Mouse (Mus musculus): ENCODE measurements around the gene Cyp39a1.
A peak's percentile ranks its signal among the peaks of the same experiment; 100 is the strongest.

Gene Cyp39a1

DNA sequence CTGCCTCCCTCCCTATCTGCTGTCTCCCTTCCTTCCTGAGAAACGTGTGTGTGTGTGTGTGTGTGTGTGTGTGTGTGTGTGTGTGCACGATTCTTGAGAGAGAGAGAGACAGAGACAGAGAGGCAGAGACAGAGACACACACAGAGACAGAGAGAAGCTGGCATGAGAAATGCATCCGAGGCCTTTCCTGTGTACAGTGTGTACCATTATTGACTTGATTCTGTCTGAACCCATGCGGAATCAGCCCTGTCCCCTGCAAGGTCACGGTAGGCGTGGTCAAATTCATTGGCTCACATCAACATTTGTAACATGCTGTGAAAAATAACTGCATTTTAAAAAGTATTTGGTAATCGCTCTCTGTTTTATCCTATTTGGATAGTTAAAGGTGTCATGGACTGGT lies 16.9 kb downstream of the Cyp39a1 start:
- DNase-seq, result no peak

GRCm38 (mm10) chr17:43684638-43685037 lies 17.4 kb downstream of the Cyp39a1 start:
- DNase-seq, result no peak

- no peak for DNase-seq
Measured at GRCm38 (mm10) chr17:43689591-43689990, 22.4 kb downstream of the Cyp39a1 start.

DNA sequence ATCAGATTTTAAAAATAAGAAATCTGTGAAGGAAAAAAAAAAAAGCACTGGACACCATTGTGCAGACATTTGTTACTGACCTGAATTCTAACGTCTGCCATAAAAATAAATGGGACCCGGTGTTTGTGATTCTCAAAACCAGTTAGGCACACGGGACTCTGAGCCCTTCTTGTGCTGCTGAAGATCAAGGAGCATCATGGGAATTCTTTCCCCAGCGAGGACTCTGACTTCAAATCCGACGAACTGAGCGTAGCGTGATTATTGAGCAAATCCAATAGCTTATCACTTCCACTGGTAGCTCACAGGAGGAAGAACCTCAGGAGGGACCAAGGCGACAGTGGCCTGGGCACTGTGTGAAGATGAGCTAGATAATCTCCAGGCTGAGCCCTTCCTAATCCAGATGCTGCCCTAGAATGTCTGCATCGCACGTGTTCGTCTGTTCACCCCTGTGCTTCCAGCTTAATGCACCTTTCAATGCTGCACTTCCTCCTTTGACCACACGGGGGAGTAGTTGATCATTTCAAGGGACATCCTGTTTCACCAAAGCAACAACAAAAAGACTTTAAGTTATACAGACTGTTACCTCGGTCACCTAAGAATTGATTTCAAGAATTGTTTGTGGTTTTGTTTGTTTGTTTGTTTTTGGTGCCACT lies 31.9 kb downstream of the Cyp39a1 start:
- DNase-seq, result peak; percentile 86

- DNase-seq, result peak; percentile 78
Measured at GRCm38 (mm10) chr17:43701060-43701459, 33.8 kb downstream of the Cyp39a1 start.

- DNase-seq, result no peak
Measured at GRCm38 (mm10) chr17:43704216-43704930, 37.1 kb downstream of the Cyp39a1 start.

- no peak for DNase-seq
Measured at GRCm38 (mm10) chr17:43706749-43707148, 39.5 kb downstream of the Cyp39a1 start.

DNA sequence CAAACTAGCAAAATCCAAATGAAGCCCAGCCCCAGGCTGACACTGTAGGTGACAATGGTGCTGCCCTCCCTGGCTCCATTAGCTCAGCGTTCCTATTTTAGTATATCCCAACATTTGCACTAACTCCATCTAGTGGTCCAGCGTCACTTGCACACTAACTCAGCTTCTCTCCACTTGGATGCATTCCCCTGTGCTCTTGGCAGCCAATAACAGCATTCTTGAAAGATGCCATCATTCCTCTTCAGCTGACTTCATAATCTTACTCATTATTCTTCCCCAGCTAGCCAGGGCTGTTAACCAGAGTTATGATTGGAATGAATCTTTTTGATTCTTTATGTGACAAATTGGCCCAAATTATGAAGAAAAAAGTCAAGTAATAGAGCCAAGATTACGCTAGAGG lies 40.0 kb downstream of the Cyp39a1 start:
- DNase-seq, result no peak

- DNase-seq, result no peak
Measured at GRCm38 (mm10) chr17:43711557-43712352, 44.5 kb downstream of the Cyp39a1 start.

DNA sequence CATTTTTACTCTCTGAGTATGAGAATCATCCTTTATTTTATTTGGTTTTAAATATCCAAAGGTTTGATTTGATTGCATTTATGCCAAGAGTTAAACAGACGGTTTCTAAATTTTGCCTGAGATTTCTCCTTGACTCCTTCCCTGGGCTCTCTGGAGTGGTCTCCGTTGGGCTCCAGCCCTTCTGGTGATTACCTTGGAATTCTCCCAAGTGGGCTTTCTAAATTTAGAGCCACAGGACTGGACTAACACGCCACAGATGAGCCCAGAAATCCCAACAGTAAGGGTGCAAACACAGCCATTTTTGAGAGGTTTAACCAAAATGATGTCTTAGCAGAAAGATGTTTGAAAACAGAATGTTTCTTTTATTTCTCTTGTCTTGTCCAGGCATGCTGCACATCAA lies 47.0 kb downstream of the Cyp39a1 start:
- no peak for DNase-seq

DNA sequence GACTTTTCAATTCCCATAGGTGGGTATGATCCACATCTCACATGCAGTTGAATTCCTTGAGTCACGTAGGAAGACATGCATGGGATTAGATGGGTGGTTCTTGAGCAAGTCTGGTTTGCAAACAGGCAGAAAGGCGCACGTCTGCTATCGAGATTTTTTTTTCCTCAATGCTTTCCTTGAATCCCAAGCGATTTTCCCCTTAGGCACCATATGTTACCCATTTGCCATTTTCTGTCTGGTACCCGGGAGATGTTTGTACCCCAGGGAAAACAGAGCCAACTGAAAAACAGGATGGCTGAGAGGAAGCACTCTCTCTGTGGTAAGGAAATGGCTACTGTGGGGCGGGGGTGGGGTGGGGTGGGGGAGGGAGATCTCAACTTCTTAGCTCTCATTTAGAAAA lies 49.4 kb downstream of the Cyp39a1 start:
- no peak for DNase-seq

GRCm38 (mm10) chr17:43719401-43719800 lies 52.2 kb downstream of the Cyp39a1 start:
- DNase-seq, result no peak

- DNase-seq, result no peak
Measured at GRCm38 (mm10) chr17:43724480-43724879, 57.3 kb downstream of the Cyp39a1 start.

DNA sequence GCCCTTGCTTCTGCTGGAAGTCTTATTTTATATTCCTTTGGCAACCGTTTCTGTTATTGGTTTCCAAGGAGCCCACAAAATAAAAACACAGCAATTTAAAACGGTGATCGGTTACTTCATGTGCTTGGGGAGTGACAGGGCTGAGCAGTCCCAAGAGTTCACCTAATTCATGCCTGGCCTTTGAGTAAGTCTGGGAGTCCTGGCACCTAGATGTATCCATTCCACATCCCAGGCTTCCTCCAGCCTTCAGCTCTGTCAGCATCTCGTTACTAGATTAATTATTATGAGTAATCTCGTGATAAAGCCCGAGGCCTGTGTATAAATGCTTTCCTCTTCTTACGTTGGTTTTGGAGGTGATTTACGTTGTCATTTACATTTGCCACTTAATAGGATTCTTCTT lies 64.1 kb downstream of the Cyp39a1 start:
- no peak for DNase-seq

DNA sequence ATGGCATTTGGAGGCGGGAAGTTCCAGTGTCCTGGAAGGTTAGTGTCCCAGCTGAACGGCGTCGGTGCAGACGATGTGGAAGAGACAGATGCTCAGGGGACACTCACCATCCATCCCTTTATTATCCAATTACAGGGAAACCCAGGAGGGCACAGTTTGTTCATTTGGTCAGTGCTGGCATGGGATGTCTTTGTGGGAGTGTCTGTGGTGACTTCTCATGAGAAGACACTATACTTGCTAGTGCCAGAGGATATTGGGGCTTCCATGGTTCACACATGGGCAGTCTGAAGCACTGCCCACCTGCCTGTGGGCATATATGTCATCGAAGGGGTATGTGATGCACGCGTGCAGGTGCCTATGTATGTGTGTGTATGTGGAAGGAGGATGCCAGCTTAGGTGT lies 64.8 kb downstream of the Cyp39a1 start:
- DNase-seq, result no peak

DNA sequence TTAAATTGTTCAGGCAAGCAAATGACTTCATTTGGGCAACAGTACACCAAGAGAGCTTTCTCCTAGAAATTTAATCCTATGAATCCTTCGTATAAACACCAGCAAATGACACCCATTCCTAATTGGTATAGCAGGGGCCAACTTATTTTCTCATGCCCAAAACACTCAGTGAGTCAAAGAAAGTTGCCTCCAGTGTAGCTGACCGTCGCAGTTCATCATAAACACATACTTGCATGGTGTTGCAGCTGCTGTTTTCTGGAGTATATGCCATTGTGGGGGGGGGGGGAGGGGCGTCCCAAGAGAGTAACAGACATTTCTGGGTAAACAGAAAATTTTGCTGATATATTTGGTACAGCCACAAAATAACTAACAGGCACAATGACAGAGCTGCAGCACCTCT lies 67.0 kb downstream of the Cyp39a1 start:
- DNase-seq, result no peak

GRCm38 (mm10) chr17:43743933-43744332 lies 76.7 kb downstream of the Cyp39a1 start:
- no peak for DNase-seq

GRCm38 (mm10) chr17:43744425-43744824 lies 77.2 kb downstream of the Cyp39a1 start:
- no peak for DNase-seq

DNA sequence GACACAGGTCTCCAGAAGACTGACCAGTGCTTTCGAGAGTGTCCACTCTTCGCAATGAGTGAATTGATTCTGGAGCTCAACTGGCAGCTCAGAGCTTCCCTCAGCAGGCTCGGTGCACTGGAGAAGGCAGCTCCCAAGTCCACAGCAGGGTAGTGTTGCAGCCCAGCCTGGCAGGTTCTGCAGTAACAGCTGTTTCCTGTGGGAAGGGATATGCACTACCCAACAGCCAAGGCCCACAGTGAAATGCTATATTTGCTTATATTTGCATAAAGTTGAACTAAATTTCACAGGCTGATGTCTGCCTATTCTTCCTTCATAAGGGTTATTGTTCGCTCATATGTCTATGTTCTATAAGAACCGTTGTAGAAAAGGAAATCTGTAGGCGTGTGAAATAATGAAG lies 83.9 kb downstream of the Cyp39a1 start:
- DNase-seq, result no peak

DNA sequence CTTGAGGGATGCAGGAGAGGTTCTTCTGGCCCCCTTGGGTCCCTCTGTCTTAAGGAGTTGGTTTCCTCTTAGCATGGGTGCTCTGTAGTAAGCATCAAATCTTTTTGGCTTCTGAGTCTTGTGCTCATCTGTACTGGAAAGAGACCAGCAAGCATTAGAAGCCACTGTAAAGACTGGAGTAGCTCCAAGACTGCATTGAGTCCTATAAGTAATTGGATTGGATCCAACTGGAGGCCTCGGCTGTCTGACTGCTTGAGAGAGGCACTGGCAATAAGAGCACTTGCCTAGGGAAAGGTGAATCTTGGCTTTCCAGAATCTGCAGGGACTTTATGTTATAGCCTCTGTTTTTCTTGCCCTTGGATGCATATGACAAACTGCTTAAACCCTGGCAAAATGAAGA lies 85.6 kb downstream of the Cyp39a1 start:
- DNase-seq, result no peak

- DNase-seq, result no peak
Measured at GRCm38 (mm10) chr17:43754687-43755086, 87.5 kb downstream of the Cyp39a1 start.

DNA sequence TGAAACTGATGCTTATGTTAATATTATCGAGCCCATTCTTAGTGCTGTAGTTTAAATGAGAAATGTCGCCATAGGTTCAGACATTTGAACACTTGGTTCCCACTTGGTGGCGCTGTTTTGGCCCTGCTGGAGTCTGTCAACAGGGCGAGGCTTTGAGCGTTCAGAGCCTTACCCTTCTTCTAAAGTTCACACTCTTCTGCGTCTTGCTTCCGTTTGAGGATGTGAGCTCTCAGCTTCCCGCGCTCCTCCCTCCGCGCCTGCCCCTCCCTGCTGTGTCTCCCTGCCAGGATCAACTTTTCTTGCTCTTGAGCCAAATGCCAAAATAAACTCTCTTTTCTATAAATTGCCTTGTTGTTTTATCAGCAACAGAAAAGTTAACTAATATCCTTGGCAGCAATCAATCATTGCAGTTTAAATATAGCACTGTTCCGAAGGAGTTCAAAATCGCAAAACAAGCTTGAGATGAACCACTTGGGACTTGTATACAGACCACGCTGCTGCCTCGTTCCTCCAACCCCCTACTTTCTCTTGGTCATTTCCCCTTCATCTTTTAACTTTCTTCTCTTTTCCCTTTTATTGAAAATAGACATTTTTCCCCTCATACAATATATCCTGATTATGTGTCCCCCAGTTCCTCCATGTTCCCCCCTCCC lies 91.5 kb downstream of the Cyp39a1 start:
- no peak for DNase-seq

- no peak for DNase-seq
Measured at GRCm38 (mm10) chr17:43784531-43784930, 117.3 kb downstream of the Cyp39a1 start.
